Mouse (Mus musculus): ENCODE measurements at regions not wholly inside any gene's neighbourhood (a gene's known extent, or its start where the extent isn't known, plus 50 kb on each side); places are given as distances from the start of the nearest gene placed in this dataset.

DNA sequence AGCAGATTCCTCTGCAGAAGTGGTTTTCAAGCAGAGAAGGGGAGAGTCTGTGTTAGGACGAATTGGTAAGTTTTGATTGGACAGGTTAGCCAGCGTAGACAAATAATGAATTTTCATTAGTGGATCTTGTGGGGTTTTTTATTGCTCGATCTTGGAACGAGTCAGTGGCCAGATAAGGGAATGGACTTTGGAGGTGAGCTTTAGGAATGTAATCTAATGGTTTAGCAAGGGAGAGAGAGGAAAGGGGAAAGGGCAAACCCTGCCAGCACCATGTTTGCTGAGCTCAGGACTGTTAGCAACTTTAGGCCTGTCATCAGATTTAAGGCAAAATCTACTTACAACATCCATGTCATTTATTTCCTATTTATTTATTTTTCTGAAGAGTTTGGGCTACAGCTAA lies 464.1 kb downstream of the Zfp619 start:
- TF ChIP-seq CTCF (IDR thresholded peaks at IDR 0.05; ENCODE audit: borderline replicate concordance, extremely low read depth, insufficient read depth, insufficient read length) (no peak), POLR2A (IDR thresholded peaks at IDR 0.05; ENCODE audit: borderline replicate concordance, extremely low read depth, insufficient read depth, insufficient read length, poor library complexity, severe bottlenecking) (no peak)
